Mouse (Mus musculus) midbrain, embryonic 14.5 days (tissue): ENCODE measurements at regions not wholly inside any gene's neighbourhood (a gene's known extent, or its start where the extent isn't known, plus 50 kb on each side); places are given as distances from the start of the nearest gene placed in this dataset.

Experiments used
- ATAC-seq: fragments of 200-750 bp; cut with Nextera tagmentation; 2 replicates; pipeline ENCODE4 v1.8.0; 2017; ENCODE audit warnings: moderate number of reproducible peaks, moderate library complexity; ENCODE audit not compliant: low FRiP score, low TSS enrichment
- DNase-seq: peaks from one replicate; pipeline ENCODE4 v3.0.0-alpha.2; 2015
- H3K27ac ChIP-seq: fragments of 300-500 bp; sonication (generic); replicated peaks from 2 replicates; pipeline ENCODE4 v1.5.1; 2014; ENCODE audit warnings: mild to moderate bottlenecking, low read depth, low read length, moderate library complexity
- H3K27me3 ChIP-seq: fragments of 300-500 bp; sonication (generic); 2 replicates; pipeline ENCODE4 v1.6.1; 2014; ENCODE audit warnings: low read length, control low read depth, mixed read lengths; ENCODE audit not compliant: control insufficient read depth, insufficient read depth
- H3K36me3 ChIP-seq: fragments of 300-500 bp; sonication (generic); 2 replicates; pipeline ENCODE4 v1.6.1; 2014; ENCODE audit warnings: low read length, control low read depth; ENCODE audit not compliant: control insufficient read depth, insufficient read depth
- H3K4me1 ChIP-seq: fragments of 300-500 bp; sonication (generic); 2 replicates; pipeline ENCODE4 v1.6.1; 2014; ENCODE audit warnings: mild to moderate bottlenecking, antibody characterized with exemption, low read length, control low read depth; ENCODE audit not compliant: control insufficient read depth, insufficient read depth
- H3K4me2 ChIP-seq: fragments of 300-500 bp; sonication (generic); 2 replicates; pipeline ENCODE4 v1.6.1; 2014; ENCODE audit warnings: mild to moderate bottlenecking, low read length, moderate library complexity
- H3K4me3 ChIP-seq: fragments of 300-500 bp; sonication (generic); replicated peaks from 2 replicates; pipeline ENCODE4 v1.5.1; 2014; ENCODE audit warnings: low read depth, low read length
- H3K9ac ChIP-seq: fragments of 300-500 bp; sonication (generic); replicated peaks from 2 replicates; pipeline ENCODE4 v1.6.1; 2014; ENCODE audit warnings: mild to moderate bottlenecking, low read length, moderate library complexity
- H3K9me3 ChIP-seq: fragments of 300-500 bp; sonication (generic); 2 replicates; pipeline ENCODE4 v1.6.1; 2016; ENCODE audit warnings: low read length, control low read depth, mixed read lengths; ENCODE audit not compliant: control insufficient read depth
- WGBS: fragments of 180-500 bp; shearing (Covaris S2); extraction: QIAGEN DNeasy Blood & Tissue Kit; methylation state at CpG from one replicate; pipeline ENCODE4 v1.1.7; 2014; 5-methylcytosine and 5-hydroxymethylcytosine counted together

GRCm38 (mm10) chr11:112140912-112141311, 641.1 kb upstream of the Sox9 start:
- 57% methylated on average over 9 of the region's 9 CpGs for WGBS
- Histone ChIP-seq H3K4me2 (no peak overlapping the region), H3K27me3 (peaks cover 21% of the 10 kb centered on the region; the same call in 1 of the 2 replicates), H3K4me1 (peaks cover 22% of the 10 kb centered on the region), H3K27ac (no peak overlapping the region), H3K4me3 (no peak overlapping the region), H3K9ac (no peak overlapping the region), H3K9me3 (no peaks in the 10 kb centered on the region), H3K36me3 (no peaks in the 10 kb centered on the region)
- no peak for ATAC-seq
- peak; percentile 12 for DNase-seq

GRCm38 (mm10) chr11:112152051-112152450, 630.0 kb upstream of the Sox9 start:
- no peaks in the 10 kb centered on the region for H3K4me1 ChIP-seq
- no peak overlapping the region for H3K4me2 ChIP-seq
- H3K36me3 ChIP-seq = no peaks in the 10 kb centered on the region
- H3K9me3 ChIP-seq = no peaks in the 10 kb centered on the region
- 85% methylated on average over 3 of the region's 3 CpGs for WGBS
- H3K27me3 ChIP-seq = no peaks in the 10 kb centered on the region; the same call in 1 of the 2 replicates
- H3K4me3 ChIP-seq = no peak overlapping the region
- ATAC-seq (no peak), DNase-seq (no peak)
- no peak overlapping the region for H3K27ac ChIP-seq
- no peak overlapping the region for H3K9ac ChIP-seq

GRCm38 (mm10) chr11:112153198-112153597, 628.8 kb upstream of the Sox9 start:
- Histone ChIP-seq H3K9ac (no peak overlapping the region), H3K4me3 (no peak overlapping the region), H3K4me2 (no peak overlapping the region), H3K9me3 (no peaks in the 10 kb centered on the region), H3K36me3 (no peaks in the 10 kb centered on the region), H3K4me1 (no peaks in the 10 kb centered on the region), H3K27me3 (no peaks in the 10 kb centered on the region), H3K27ac (no peak overlapping the region)
- DNase-seq = no peak
- ATAC-seq = no peak
- WGBS = 97% methylated on average over 5 of the region's 5 CpGs

- H3K9ac ChIP-seq = no peak overlapping the region
- WGBS = 63% methylated on average over 11 of the region's 11 CpGs
- ATAC-seq (no peak), DNase-seq (peak; percentile 17)
- H3K4me1 ChIP-seq = no peaks in the 10 kb centered on the region
- peak overlapping the region; percentile 32; the same call in 1 of the 2 replicates for H3K4me2 ChIP-seq
- H3K27me3 ChIP-seq = no peaks in the 10 kb centered on the region
- H3K9me3 ChIP-seq = no peaks in the 10 kb centered on the region
- no peaks in the 10 kb centered on the region for H3K36me3 ChIP-seq
- no peak overlapping the region for H3K4me3 ChIP-seq
- peak overlapping the region; percentile 2; the same call in 1 of the 2 replicates for H3K27ac ChIP-seq
These were observed 627.2 kb upstream of the Sox9 start for GRCm38 (mm10) chr11:112154712-112155319.

- peak overlapping the region; percentile 32 for H3K4me2 ChIP-seq
- H3K9ac ChIP-seq = no peak overlapping the region
- peak; percentile 41 for DNase-seq
- H3K27me3 ChIP-seq = no peaks in the 10 kb centered on the region
- no peaks in the 10 kb centered on the region for H3K36me3 ChIP-seq
- no peaks in the 10 kb centered on the region for H3K9me3 ChIP-seq
- H3K27ac ChIP-seq = peak overlapping the region; percentile 2; the same call in 1 of the 2 replicates
- no peaks in the 10 kb centered on the region for H3K4me1 ChIP-seq
- no peak for ATAC-seq
- no peak overlapping the region for H3K4me3 ChIP-seq
- WGBS = 41% methylated on average over 10 of the region's 10 CpGs
These were observed 626.6 kb upstream of the Sox9 start for GRCm38 (mm10) chr11:112155339-112155955.

- Histone ChIP-seq H3K9ac (no peak overlapping the region), H3K36me3 (no peaks in the 10 kb centered on the region), H3K4me2 (no peak overlapping the region), H3K27me3 (no peaks in the 10 kb centered on the region), H3K4me3 (no peak overlapping the region), H3K9me3 (no peaks in the 10 kb centered on the region), H3K4me1 (no peaks in the 10 kb centered on the region), H3K27ac (no peak overlapping the region)
- WGBS = 70% methylated on average over 7 of the region's 7 CpGs
- no peak for DNase-seq
- ATAC-seq = no peak
These were observed 618.3 kb upstream of the Sox9 start for GRCm38 (mm10) chr11:112163681-112164265.

GRCm38 (mm10) chr11:112173585-112173984, 608.4 kb upstream of the Sox9 start:
- 88% methylated on average over 10 of the region's 10 CpGs for WGBS
- Histone ChIP-seq H3K36me3 (no peaks in the 10 kb centered on the region), H3K4me2 (no peak overlapping the region), H3K9me3 (no peaks in the 10 kb centered on the region), H3K27me3 (no peaks in the 10 kb centered on the region), H3K9ac (no peak overlapping the region), H3K27ac (no peak overlapping the region), H3K4me3 (no peak overlapping the region), H3K4me1 (no peaks in the 10 kb centered on the region)
- ATAC-seq = no peak
- no peak for DNase-seq

- Histone ChIP-seq H3K4me2 (no peak overlapping the region), H3K4me3 (no peak overlapping the region), H3K36me3 (no peaks in the 10 kb centered on the region), H3K9me3 (no peaks in the 10 kb centered on the region), H3K27me3 (no peaks in the 10 kb centered on the region), H3K27ac (no peak overlapping the region), H3K9ac (no peak overlapping the region), H3K4me1 (no peaks in the 10 kb centered on the region)
- no peak for ATAC-seq
- no peak for DNase-seq
- 90% methylated on average over 6 of the region's 6 CpGs for WGBS
These were observed 606.7 kb upstream of the Sox9 start for GRCm38 (mm10) chr11:112175302-112175701.

GRCm38 (mm10) chr11:112180666-112181065, 601.4 kb upstream of the Sox9 start:
- H3K9ac ChIP-seq = no peak overlapping the region
- no peaks in the 10 kb centered on the region for H3K36me3 ChIP-seq
- H3K4me1 ChIP-seq = no peaks in the 10 kb centered on the region
- no peak overlapping the region for H3K4me2 ChIP-seq
- ATAC-seq = no peak
- no peaks in the 10 kb centered on the region for H3K9me3 ChIP-seq
- H3K27me3 ChIP-seq = no peaks in the 10 kb centered on the region
- H3K27ac ChIP-seq = no peak overlapping the region
- DNase-seq = no peak
- H3K4me3 ChIP-seq = no peak overlapping the region
- 77% methylated on average over 10 of the region's 10 CpGs for WGBS
